Mouse (Mus musculus): Measurements from ENCODE around the gene C4b. TPM values are rescaled to one million over a fixed set of nuclear protein-coding genes. Genes with fewer than 3 reads are reported as not detected.
"Not testable (repeated sequence)": the region's sequence is repeated elsewhere in the genome, so short reads cannot be mapped to it uniquely, and the experiment has no call there.

The C4b gene
- polyA plus RNA-seq, 1 experiment, result 137 TPM

- Histone ChIP-seq H3K4me3 (replicated peaks; ENCODE audit: extremely low read depth, low read depth, low read length) (no peak overlapping the region), H3K4me1 (ENCODE audit: control insufficient read depth, insufficient read depth, low read length) (no peaks in the 10 kb centered on the region)
- no peak for TF ChIP-seq CTCF (IDR thresholded peaks at IDR 0.05; ENCODE audit: insufficient read depth, low read length)
- no peak for TF ChIP-seq POLR2A (IDR thresholded peaks at IDR 0.05; ENCODE audit: borderline replicate concordance, extremely low read depth, low read depth, low read length)
- WGBS, result 81% methylated on average over 2 of the region's 2 CpGs
- DNase-seq, result no peak
These were observed 15.8 kb downstream of the C4b start for GRCm38 (mm10) chr17:34727887-34728286.

- H3K4me1 ChIP-seq (ENCODE audit: control insufficient read depth, insufficient read depth, low read length), result no peaks in the 10 kb centered on the region
- H3K4me3 ChIP-seq (replicated peaks; ENCODE audit: extremely low read depth, low read depth, low read length), result no peak overlapping the region
- WGBS, result 84% methylated on average over 4 of the region's 4 CpGs
- no peak for TF ChIP-seq POLR2A (IDR thresholded peaks at IDR 0.05; ENCODE audit: borderline replicate concordance, extremely low read depth, low read depth, low read length)
- no peak for TF ChIP-seq CTCF (IDR thresholded peaks at IDR 0.05; ENCODE audit: insufficient read depth, low read length)
- no peak for DNase-seq
These were observed 20.6 kb downstream of the C4b start for GRCm38 (mm10) chr17:34723066-34723465.

- H3K4me1 ChIP-seq (ENCODE audit: control insufficient read depth, insufficient read depth, low read length); H3K4me3 ChIP-seq (replicated peaks; ENCODE audit: extremely low read depth, low read depth, low read length); DNase-seq: not testable (repeated sequence)
- WGBS, result 80% methylated on average over 2 of the region's 4 CpGs
These were observed 21.4 kb downstream of the C4b start for GRCm38 (mm10) chr17:34722238-34722637.

GRCm38 (mm10) chr17:34719886-34720285, 23.8 kb downstream of the C4b start:
- 60% methylated on average over 8 of the region's 8 CpGs for WGBS
- DNase-seq; H3K4me1 ChIP-seq (ENCODE audit: control insufficient read depth, insufficient read depth, low read length); H3K4me3 ChIP-seq (replicated peaks; ENCODE audit: extremely low read depth, low read depth, low read length): not testable (repeated sequence)

GRCm38 (mm10) chr17:34717401-34717800, 26.3 kb downstream of the C4b start:
- WGBS, result 82% methylated on average over 11 of the region's 11 CpGs
- Histone ChIP-seq H3K4me3 (replicated peaks; ENCODE audit: extremely low read depth, low read depth, low read length) (no peak overlapping the region), H3K4me1 (ENCODE audit: control insufficient read depth, insufficient read depth, low read length) (0 out of 2 replicates have a peak, but pooled peaks cover 2% of the 10 kb centered on the region)
- TF ChIP-seq CTCF (IDR thresholded peaks at IDR 0.05; ENCODE audit: insufficient read depth, low read length) (no peak), POLR2A (IDR thresholded peaks at IDR 0.05; ENCODE audit: borderline replicate concordance, extremely low read depth, low read depth, low read length) (no peak)
- no peak for DNase-seq

GRCm38 (mm10) chr17:34716247-34716646, 27.4 kb downstream of the C4b start:
- no peak overlapping the region for H3K4me3 ChIP-seq (replicated peaks; ENCODE audit: extremely low read depth, low read depth, low read length)
- DNase-seq, result no peak
- TF ChIP-seq CTCF (IDR thresholded peaks at IDR 0.05; ENCODE audit: insufficient read depth, low read length) (no peak), POLR2A (IDR thresholded peaks at IDR 0.05; ENCODE audit: borderline replicate concordance, extremely low read depth, low read depth, low read length) (no peak)
- WGBS, result 89% methylated on average over 15 of the region's 15 CpGs
- 0 out of 2 replicates have a peak, but pooled peaks cover 2% of the 10 kb centered on the region for H3K4me1 ChIP-seq (ENCODE audit: control insufficient read depth, insufficient read depth, low read length)

GRCm38 (mm10) chr17:34715451-34715850, 28.2 kb downstream of the C4b start:
- DNase-seq; H3K4me1 ChIP-seq (ENCODE audit: control insufficient read depth, insufficient read depth, low read length); H3K4me3 ChIP-seq (replicated peaks; ENCODE audit: extremely low read depth, low read depth, low read length): not testable (repeated sequence)
- WGBS, result 82% methylated on average over 7 of the region's 7 CpGs

- not testable (repeated sequence) for H3K4me1 ChIP-seq (ENCODE audit: control insufficient read depth, insufficient read depth, low read length); DNase-seq
- WGBS, result 76% methylated on average over 5 of the region's 5 CpGs
These were observed 28.7 kb downstream of the C4b start for GRCm38 (mm10) chr17:34714908-34715445.

GRCm38 (mm10) chr17:34714181-34714907, 29.3 kb downstream of the C4b start:
- not testable (repeated sequence) for H3K4me3 ChIP-seq (replicated peaks; ENCODE audit: extremely low read depth, low read depth, low read length); H3K4me1 ChIP-seq (ENCODE audit: control insufficient read depth, insufficient read depth, low read length); DNase-seq
- 66% methylated on average over 9 of the region's 9 CpGs for WGBS

More at GRCm38 (mm10) chr17:34714908-34715445, 28.7 kb downstream of the C4b start:
- H3K4me3 ChIP-seq (replicated peaks; ENCODE audit: extremely low read depth, low read depth, low read length), result not testable (repeated sequence)

GRCm38 (mm10) chr17:34712951-34713350, 30.7 kb downstream of the C4b start:
- H3K4me1 ChIP-seq (ENCODE audit: control insufficient read depth, insufficient read depth, low read length), result 0 out of 2 replicates have a peak, but pooled peaks cover 2% of the 10 kb centered on the region
- TF ChIP-seq POLR2A (IDR thresholded peaks at IDR 0.05; ENCODE audit: borderline replicate concordance, extremely low read depth, low read depth, low read length) (no peak), CTCF (IDR thresholded peaks at IDR 0.05; ENCODE audit: insufficient read depth, low read length) (peak; percentile 58)
- no peak overlapping the region for H3K4me3 ChIP-seq (replicated peaks; ENCODE audit: extremely low read depth, low read depth, low read length)
- WGBS, result 29% methylated on average over 6 of the region's 6 CpGs
- peak; percentile 76 for DNase-seq

- 84% methylated on average over 2 of the region's 2 CpGs for WGBS
- not testable (repeated sequence) for H3K4me1 ChIP-seq (ENCODE audit: control insufficient read depth, insufficient read depth, low read length); H3K4me3 ChIP-seq (replicated peaks; ENCODE audit: extremely low read depth, low read depth, low read length); DNase-seq
These were observed 37.2 kb downstream of the C4b start for GRCm38 (mm10) chr17:34706476-34706875.
